Mouse (Mus musculus): Measurements from ENCODE around the gene Kdm7a.

The Kdm7a gene

DNA sequence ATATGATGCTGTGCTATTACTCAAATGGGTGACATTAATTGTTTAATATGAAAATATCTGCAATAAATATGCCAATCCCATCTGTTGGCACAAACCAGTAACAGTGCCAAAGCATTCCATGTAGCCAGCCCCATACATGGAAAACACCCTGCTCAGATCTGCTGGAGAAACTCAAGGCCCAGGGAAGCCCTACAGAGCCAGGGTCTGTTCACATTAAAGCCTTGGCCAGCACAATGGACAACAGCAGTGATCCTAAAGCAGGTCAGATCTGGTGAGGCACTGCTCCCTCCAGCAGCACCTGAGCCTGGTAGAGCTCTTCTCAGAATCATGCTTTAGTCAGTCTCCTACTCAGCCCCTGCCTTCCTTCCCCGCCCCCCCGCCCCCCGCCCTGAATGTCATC is 93.4 kb downstream of the Kdm7a start:
- peak; percentile 87 for ATAC-seq (ENCODE audit: insufficient number of reproducible peaks, low FRiP score, low TSS enrichment)

DNA sequence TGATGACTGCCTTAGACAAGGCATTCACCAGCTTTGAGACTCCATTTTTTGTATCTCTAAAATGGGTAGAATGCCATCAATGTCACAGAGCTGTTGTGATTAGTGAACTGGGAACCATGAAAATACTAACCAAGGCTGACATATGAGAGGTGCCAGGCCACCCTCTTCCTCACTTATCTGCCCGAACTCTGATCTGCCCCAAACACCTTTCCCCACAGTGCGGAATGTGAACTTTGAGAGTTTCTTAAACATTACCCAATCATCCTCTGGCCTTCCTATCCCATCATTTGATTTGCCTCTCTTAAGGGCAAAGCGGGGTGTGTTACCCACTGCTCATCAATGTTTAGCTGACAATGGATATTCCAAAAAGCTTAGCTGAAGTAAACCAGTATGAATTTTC is 93.9 kb downstream of the Kdm7a start:
- ATAC-seq (ENCODE audit: insufficient number of reproducible peaks, low FRiP score, low TSS enrichment), result no peak

GRCm38 (mm10) chr6:39106812-39107211 is 99.8 kb downstream of the Kdm7a start:
- ATAC-seq (ENCODE audit: insufficient number of reproducible peaks, low FRiP score, low TSS enrichment), result no peak

GRCm38 (mm10) chr6:39104631-39105030 is 102.0 kb downstream of the Kdm7a start:
- no peak for ATAC-seq (ENCODE audit: insufficient number of reproducible peaks, low FRiP score, low TSS enrichment)

Measured in cerebellum, adult (tissue).